Mouse (Mus musculus): ENCODE measurements around the gene Gdf1. TPM values are rescaled to one million over a fixed set of nuclear protein-coding genes. Genes with fewer than 3 reads are reported as not detected.

Gene Gdf1
- total RNA-seq, 1 experiment = 7.5 TPM

- in situ Hi-C loops (cut with MboI; ENCODE audit: low sequenced_read_pairs in 2 of 2, unreplicated experiment in 2 of 2) = no loop called here
- peaks cover 55% of the 10 kb centered on the region for H3K36me3 ChIP-seq (ENCODE audit: control insufficient read depth, insufficient read depth, low read length, poor library complexity, severe bottlenecking)
- H3K4me1 ChIP-seq (ENCODE audit: control insufficient read depth in 2 of 2, insufficient read depth in 2 of 2, low read length in 2 of 2, poor library complexity in 1 of 2) = peaks cover 0 to 36% of the 10 kb centered on the region in 2 experiments; a peak in 2 of 4 replicates
- no peak for TF ChIP-seq ZC3H11A (IDR thresholded peaks at IDR 0.05; ENCODE audit: borderline replicate concordance, low read depth, low read length)
- no peak for TF ChIP-seq CHD2 (IDR thresholded peaks at IDR 0.05; ENCODE audit: low read depth, low read length)
- no peak for TF ChIP-seq HCFC1 (IDR thresholded peaks at IDR 0.05; ENCODE audit: borderline replicate concordance, insufficient read depth, low read length)
- no peak for TF ChIP-seq ZNF384 (IDR thresholded peaks at IDR 0.05; ENCODE audit: low read depth, low read length)
- TF ChIP-seq MAFK (IDR thresholded peaks at IDR 0.05; ENCODE audit: insufficient read depth, low read depth, low read length) = no peak
- H3K9ac ChIP-seq (ENCODE audit: insufficient read depth, low read depth, low read length, poor library complexity, severe bottlenecking) = no peak overlapping the region
- H3K9me3 ChIP-seq (ENCODE audit: control insufficient read depth, insufficient read depth, low read depth, low read length) = no peaks in the 10 kb centered on the region
- no peak overlapping the region for H3K27ac ChIP-seq (ENCODE audit: insufficient read depth, low read depth, low read length, poor library complexity, severe bottlenecking)
- no peak overlapping the region for H3K4me3 ChIP-seq (ENCODE audit: insufficient read depth in 1 of 2, low read depth in 1 of 2, low read length in 2 of 2, poor library complexity in 1 of 2, severe bottlenecking in 1 of 2)
- DNase-seq (ENCODE audit: low read depth, low spot score) = no peak
Observed at GRCm38 (mm10) chr8:70347443-70347842, 17.8 kb downstream of the Gdf1 start.

GRCm38 (mm10) chr8:70347860-70348420 is 18.3 kb downstream of the Gdf1 start:
- in situ Hi-C loops (cut with MboI; ENCODE audit: low sequenced_read_pairs in 2 of 2, unreplicated experiment in 2 of 2) = no loop called here

GRCm38 (mm10) chr8:70351035-70351999 is 21.7 kb downstream of the Gdf1 start:
- Histone ChIP-seq H3K4me3 (ENCODE audit: insufficient read depth in 1 of 2, low read depth in 1 of 2, low read length in 2 of 2, poor library complexity in 1 of 2, severe bottlenecking in 1 of 2) (peak overlapping the region; percentile 79 to 91), H3K9me3 (ENCODE audit: control insufficient read depth, insufficient read depth, low read depth, low read length) (no peaks in the 10 kb centered on the region), H3K9ac (ENCODE audit: insufficient read depth, low read depth, low read length, poor library complexity, severe bottlenecking) (peak overlapping the region; percentile 96), H3K36me3 (ENCODE audit: control insufficient read depth, insufficient read depth, low read length, poor library complexity, severe bottlenecking) (peaks cover 34% of the 10 kb centered on the region; the same call in 1 of the 2 replicates), H3K27ac (ENCODE audit: insufficient read depth, low read depth, low read length, poor library complexity, severe bottlenecking) (no peak overlapping the region), H3K4me1 (ENCODE audit: control insufficient read depth in 2 of 2, insufficient read depth in 2 of 2, low read length in 2 of 2, poor library complexity in 1 of 2) (peaks cover 9 to 37% of the 10 kb centered on the region in 2 experiments)
- DNase-seq (ENCODE audit: low read depth, low spot score) = no peak
- TF ChIP-seq HCFC1 (IDR thresholded peaks at IDR 0.05; ENCODE audit: borderline replicate concordance, insufficient read depth, low read length) (no peak), ZNF384 (IDR thresholded peaks at IDR 0.05; ENCODE audit: low read depth, low read length) (no peak), ZC3H11A (IDR thresholded peaks at IDR 0.05; ENCODE audit: borderline replicate concordance, low read depth, low read length) (no peak), MAFK (IDR thresholded peaks at IDR 0.05; ENCODE audit: insufficient read depth, low read depth, low read length) (0 out of 2 replicates have a peak, but pooled peaks have one; percentile 33), CHD2 (IDR thresholded peaks at IDR 0.05; ENCODE audit: low read depth, low read length) (no peak)
- in situ Hi-C loops (cut with MboI; ENCODE audit: low sequenced_read_pairs in 2 of 2, unreplicated experiment in 2 of 2) = no loop called here

More at GRCm38 (mm10) chr8:70347860-70348420, 18.3 kb downstream of the Gdf1 start:
- Histone ChIP-seq H3K27ac (ENCODE audit: insufficient read depth, low read depth, low read length, poor library complexity, severe bottlenecking) (no peak overlapping the region), H3K4me1 (ENCODE audit: control insufficient read depth in 2 of 2, insufficient read depth in 2 of 2, low read length in 2 of 2, poor library complexity in 1 of 2) (peaks cover 0 to 36% of the 10 kb centered on the region in 2 experiments; a peak in 2 of 4 replicates), H3K36me3 (ENCODE audit: control insufficient read depth, insufficient read depth, low read length, poor library complexity, severe bottlenecking) (peaks cover 51% of the 10 kb centered on the region), H3K4me3 (ENCODE audit: insufficient read depth in 1 of 2, low read depth in 1 of 2, low read length in 2 of 2, poor library complexity in 1 of 2, severe bottlenecking in 1 of 2) (no peak overlapping the region), H3K9ac (ENCODE audit: insufficient read depth, low read depth, low read length, poor library complexity, severe bottlenecking) (no peak overlapping the region), H3K9me3 (ENCODE audit: control insufficient read depth, insufficient read depth, low read depth, low read length) (no peaks in the 10 kb centered on the region)
- DNase-seq (ENCODE audit: low read depth, low spot score) = no peak
- TF ChIP-seq ZNF384 (IDR thresholded peaks at IDR 0.05; ENCODE audit: low read depth, low read length) = no peak
- TF ChIP-seq ZC3H11A (IDR thresholded peaks at IDR 0.05; ENCODE audit: borderline replicate concordance, low read depth, low read length) = no peak
- TF ChIP-seq HCFC1 (IDR thresholded peaks at IDR 0.05; ENCODE audit: borderline replicate concordance, insufficient read depth, low read length) = no peak
- no peak for TF ChIP-seq CHD2 (IDR thresholded peaks at IDR 0.05; ENCODE audit: low read depth, low read length)
- no peak for TF ChIP-seq MAFK (IDR thresholded peaks at IDR 0.05; ENCODE audit: insufficient read depth, low read depth, low read length)

GRCm38 (mm10) chr8:70352000-70352384 is 22.4 kb downstream of the Gdf1 start:
- Histone ChIP-seq H3K9me3 (ENCODE audit: control insufficient read depth, insufficient read depth, low read depth, low read length) (no peaks in the 10 kb centered on the region), H3K27ac (ENCODE audit: insufficient read depth, low read depth, low read length, poor library complexity, severe bottlenecking) (no peak overlapping the region), H3K36me3 (ENCODE audit: control insufficient read depth, insufficient read depth, low read length, poor library complexity, severe bottlenecking) (peaks cover 29% of the 10 kb centered on the region; the same call in 1 of the 2 replicates), H3K4me3 (ENCODE audit: insufficient read depth in 1 of 2, low read depth in 1 of 2, low read length in 2 of 2, poor library complexity in 1 of 2, severe bottlenecking in 1 of 2) (peak overlapping the region; percentile 79 to 91), H3K9ac (ENCODE audit: insufficient read depth, low read depth, low read length, poor library complexity, severe bottlenecking) (peak overlapping the region; percentile 96), H3K4me1 (ENCODE audit: control insufficient read depth in 2 of 2, insufficient read depth in 2 of 2, low read length in 2 of 2, poor library complexity in 1 of 2) (peaks cover 12 to 34% of the 10 kb centered on the region in 2 experiments)
- in situ Hi-C loops (cut with MboI; ENCODE audit: low sequenced_read_pairs in 2 of 2, unreplicated experiment in 2 of 2) = no loop called here
- TF ChIP-seq ZNF384 (IDR thresholded peaks at IDR 0.05; ENCODE audit: low read depth, low read length) = no peak
- no peak for DNase-seq (ENCODE audit: low read depth, low spot score)
